Mouse (Mus musculus) right cerebral cortex, postnatal 14 days (tissue): ENCODE results near the gene Dars.
"Not testable (repeated sequence)": the region's sequence is repeated elsewhere in the genome, so short reads cannot be mapped to it uniquely, and the experiment has no call there.

Experiments used
- DNase-seq: peaks from one replicate; pipeline ENCODE4 v3.0.0; 2022

The Dars gene

GRCm38 (mm10) chr1:128330313-128330712 is 86.9 kb downstream of the Dars start:
- no peak for DNase-seq

- no peak for DNase-seq
Observed at GRCm38 (mm10) chr1:128328218-128328617, 89.0 kb downstream of the Dars start, which contains the start of gene Lct. Gene Lct, minus strand, starts transcription at chr1:128328318.

- DNase-seq: no peak
Observed at GRCm38 (mm10) chr1:128327165-128327564, 90.0 kb downstream of the Dars start.

- DNase-seq: no peak
Observed at GRCm38 (mm10) chr1:128324776-128325175, 92.4 kb downstream of the Dars start.

GRCm38 (mm10) chr1:128323026-128323643 is 94.0 kb downstream of the Dars start:
- DNase-seq: no peak

- not testable (repeated sequence) for DNase-seq
Observed at GRCm38 (mm10) chr1:128319266-128319665, 97.9 kb downstream of the Dars start.

- DNase-seq: no peak
Observed at GRCm38 (mm10) chr1:128314665-128315064, 102.5 kb downstream of the Dars start.
